Mouse (Mus musculus) left cerebral cortex, postnatal 4 days (tissue): ENCODE results near the gene Lrrc10. TPM values are rescaled to one million over a fixed set of nuclear protein-coding genes. Genes with fewer than 3 reads are reported as not detected.
"Not testable (repeated sequence)": the region's sequence is repeated elsewhere in the genome, so short reads cannot be mapped to it uniquely, and the experiment has no call there.

Experiments used
- DNase-seq: peaks from one replicate; pipeline ENCODE4 v3.0.0-alpha.2; 2022
- intact Hi-C: fragments of 180-260 bp; cut with DNase I; formaldehyde crosslinking; loops from one replicate; pipeline ENCODE4 v1.15.1; 2025
- total RNA-seq, 2 experiments: library from RNA; stranded (reverse); gene quantifications; 2 replicates each; pipeline ENCODE4 v1.2.3; 2021

The Lrrc10 gene
- total RNA-seq: not detected

GRCm38 (mm10) chr10:117045175-117046056 is at the start of gene Lrrc10:
Gene Lrrc10, plus strand, starts transcription at chr10:117045341.
- DNase-seq: peak; percentile 32
- intact Hi-C loops: loop anchor here (10.0 kb wide), 1 partner anchor 101 kb away; no protein-coding TSS in a partner anchor

GRCm38 (mm10) chr10:116995584-116996235 is 49.4 kb upstream of the Lrrc10 start:
- intact Hi-C loops: no loop called here
- DNase-seq: no peak

DNA sequence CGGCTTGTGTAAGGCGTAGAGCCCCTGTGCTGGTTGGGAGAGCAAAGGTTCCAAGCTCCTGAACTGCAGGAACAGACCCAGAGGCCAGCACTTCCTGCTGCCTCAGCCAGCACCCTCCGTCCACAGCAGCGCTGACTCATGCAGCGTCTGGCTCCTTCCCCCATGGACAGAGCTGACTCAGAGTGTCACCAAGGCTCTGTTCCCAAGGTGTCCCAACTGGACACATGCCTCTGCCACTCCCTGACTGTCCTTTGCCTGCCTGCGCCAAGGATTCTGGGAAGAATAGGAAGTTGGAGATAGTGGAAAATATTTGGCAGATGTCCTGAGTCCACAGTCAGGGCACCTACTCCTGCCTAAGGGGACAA is 48.9 kb upstream of the Lrrc10 start:
- no peak for DNase-seq
- intact Hi-C loops: no loop called here

DNA sequence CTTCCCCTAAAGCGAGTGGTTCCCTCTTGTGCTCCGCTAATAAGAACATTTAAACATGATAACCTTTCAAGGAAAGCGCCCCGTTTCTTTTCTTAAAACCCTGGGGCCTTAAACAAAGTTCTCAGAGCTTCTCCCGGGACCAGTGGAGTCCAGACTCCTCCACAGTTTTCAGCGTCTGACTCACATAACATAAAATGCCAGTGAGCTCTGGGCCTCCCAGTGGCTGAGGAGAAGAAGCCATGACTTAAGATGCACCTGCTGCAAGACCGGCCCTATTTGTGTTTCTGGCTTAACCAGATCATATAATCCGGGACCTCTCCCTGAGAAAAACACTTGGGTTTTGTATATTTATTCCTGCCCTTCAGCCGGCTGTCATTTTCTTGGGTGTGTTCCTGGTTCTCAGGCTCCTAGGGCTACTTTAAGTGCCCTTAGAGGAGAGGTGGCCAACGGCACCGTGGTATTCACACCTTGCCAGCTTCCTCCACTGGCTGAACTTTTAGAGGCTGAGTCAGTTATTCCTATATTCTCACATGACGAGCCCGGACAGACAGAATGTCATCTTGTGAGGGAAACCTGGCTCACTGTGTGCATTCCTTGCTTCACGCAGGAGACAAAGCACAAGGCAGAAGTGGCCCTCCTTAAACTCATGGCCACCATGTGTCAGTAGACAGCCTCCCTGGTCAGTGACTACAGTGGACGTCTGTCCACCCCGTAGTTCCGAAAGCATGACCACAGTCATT is 46.3 kb upstream of the Lrrc10 start:
- no peak for DNase-seq
- intact Hi-C loops: no loop called here

DNA sequence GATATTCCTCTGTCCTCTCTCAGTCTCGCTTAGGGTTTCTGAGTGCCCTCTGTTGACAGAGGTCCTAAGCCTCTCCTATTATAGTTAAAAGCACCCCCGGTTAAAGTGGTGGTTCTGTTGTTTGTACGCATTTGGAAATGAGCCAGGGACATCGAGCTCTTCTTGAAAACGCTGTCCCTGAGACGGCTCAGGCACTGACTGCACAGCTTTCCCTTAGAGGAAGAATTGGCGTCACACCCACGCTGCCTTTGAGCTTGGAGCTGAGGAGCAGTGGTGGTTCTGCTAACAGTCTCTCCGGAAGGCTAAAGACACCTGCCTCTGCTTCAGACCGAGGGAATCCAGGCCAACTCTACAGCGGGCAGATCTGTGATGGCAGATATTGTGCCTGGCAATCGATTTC is 44.2 kb upstream of the Lrrc10 start:
- intact Hi-C loops: no loop called here
- DNase-seq: no peak

DNA sequence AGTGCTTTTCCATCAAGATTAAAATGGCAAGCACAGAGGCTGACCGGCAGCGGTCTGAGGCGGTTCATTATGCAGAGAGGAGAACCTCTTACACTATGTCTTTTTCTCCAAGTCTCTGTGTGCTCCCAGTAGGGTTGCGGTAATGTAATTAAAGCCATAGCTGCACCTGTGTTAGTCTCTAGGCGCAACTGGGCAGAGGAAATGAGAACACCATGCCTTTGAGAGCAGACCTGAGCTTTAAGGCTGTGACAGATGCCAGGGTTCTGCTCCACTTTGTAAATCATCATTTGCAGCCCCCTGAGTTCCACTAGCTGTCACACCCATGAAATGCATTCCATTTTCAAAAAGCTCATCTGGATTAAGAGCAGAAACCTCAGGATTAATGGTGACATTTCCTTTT is 40.4 kb upstream of the Lrrc10 start:
- intact Hi-C loops: no loop called here
- no peak for DNase-seq

- intact Hi-C loops: no loop called here
- DNase-seq: no peak
Observed at GRCm38 (mm10) chr10:117005707-117006464, 39.3 kb upstream of the Lrrc10 start.

DNA sequence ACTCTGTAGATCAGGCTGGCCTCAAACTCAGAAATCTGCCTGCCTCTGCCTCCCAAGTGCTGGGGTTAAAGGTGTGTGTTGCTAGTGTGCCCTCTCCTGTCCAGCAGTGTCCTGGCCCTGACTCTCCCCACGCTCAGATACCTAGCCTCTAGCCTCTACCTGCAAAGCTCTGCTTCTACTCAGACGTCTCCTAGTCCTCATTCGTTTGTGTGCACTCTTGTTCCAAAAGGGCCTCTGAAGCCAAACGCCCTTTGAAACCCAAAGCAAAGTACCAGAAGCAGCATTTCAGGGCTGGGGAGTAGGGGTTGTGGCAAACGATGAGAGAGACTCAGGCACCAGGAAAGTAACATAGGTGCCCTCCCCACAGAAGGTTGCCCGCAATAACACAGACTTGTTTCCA is 35.5 kb upstream of the Lrrc10 start:
- no peak for DNase-seq
- intact Hi-C loops: no loop called here

DNA sequence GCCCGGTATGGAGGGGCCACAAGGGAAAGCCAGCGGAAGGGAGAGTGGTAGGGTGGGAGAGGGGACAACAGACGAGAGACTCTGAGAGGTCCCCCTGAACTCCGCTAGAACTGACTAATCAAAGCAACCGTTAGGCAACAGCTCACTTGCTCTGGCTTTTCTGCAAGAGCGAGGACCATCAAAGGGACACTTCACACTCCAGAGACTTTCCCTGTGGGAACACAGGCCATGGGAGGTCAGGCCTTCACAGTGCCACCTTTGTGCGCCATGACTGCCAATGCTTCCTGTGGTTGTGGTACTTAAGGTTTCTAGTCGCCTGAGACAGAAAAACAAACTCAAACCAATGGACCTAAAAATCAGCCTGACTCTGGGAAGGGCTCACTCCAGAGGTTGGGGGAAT is 34.1 kb upstream of the Lrrc10 start:
- intact Hi-C loops: no loop called here
- no peak for DNase-seq

- intact Hi-C loops: no loop called here
- DNase-seq: no peak
Observed at GRCm38 (mm10) chr10:117013689-117014390, 31.3 kb upstream of the Lrrc10 start.

GRCm38 (mm10) chr10:117014565-117014964 is 30.6 kb upstream of the Lrrc10 start:
- intact Hi-C loops: no loop called here

GRCm38 (mm10) chr10:117018281-117018840 is 26.8 kb upstream of the Lrrc10 start:
- DNase-seq: peak; percentile 38
- intact Hi-C loops: no loop called here

More at GRCm38 (mm10) chr10:117014565-117014964, 30.6 kb upstream of the Lrrc10 start:
- no peak for DNase-seq

DNA sequence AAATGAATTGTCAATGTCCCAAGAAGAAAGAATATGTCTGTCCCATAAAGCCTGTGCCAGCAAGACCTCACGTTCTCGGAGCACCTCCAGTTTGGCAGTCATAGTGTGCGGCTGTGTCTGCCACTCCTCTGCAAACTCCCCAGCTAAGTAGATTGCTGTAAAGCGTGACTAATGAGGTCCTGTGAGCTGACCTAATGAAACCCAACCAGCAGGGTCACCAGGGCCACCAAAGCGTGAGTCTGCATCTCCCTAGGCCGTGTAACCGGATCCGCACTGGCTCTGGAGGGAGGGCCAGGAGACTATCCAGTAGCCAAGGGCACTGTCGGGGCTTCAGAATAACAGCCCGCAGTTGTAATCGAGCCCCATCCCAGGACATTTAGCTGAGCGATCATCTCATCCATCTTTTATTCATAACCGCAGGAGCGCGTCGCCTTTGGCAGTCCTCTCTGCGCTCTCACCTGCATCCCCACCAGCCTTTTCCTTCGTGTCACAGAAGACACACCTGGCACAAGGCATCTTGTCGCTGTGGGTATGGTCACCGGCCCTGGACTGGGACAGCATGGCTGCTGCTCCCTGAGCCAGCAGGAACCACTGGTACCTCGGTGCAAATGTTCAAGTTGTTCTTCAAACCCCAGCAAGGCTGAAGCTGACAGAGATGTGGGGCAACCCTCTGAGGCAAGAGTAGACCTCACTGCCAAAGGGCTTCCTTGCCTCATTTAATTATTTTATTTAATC is 24.0 kb upstream of the Lrrc10 start:
- intact Hi-C loops: no loop called here
- DNase-seq: no peak

DNA sequence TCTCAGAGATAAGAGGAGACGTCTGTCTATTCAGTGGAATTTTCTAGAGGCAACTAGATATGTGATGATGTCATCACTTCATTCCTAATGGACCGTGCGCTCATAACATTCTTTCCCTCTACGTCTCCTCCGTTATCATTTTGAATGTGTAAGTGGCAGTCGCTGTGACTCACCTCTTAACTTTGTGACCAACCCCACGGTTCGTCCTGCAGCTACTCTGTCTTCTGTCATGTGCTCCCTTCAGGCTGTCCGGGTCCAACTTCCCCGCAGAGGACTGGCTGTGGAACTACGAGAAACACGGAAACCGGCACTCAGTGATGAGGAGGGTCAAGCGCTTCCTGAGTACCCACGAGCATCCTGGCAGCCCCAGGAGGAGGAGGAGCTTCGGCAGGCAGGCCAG is 21.4 kb upstream of the Lrrc10 start:
- intact Hi-C loops: no loop called here
- no peak for DNase-seq

DNA sequence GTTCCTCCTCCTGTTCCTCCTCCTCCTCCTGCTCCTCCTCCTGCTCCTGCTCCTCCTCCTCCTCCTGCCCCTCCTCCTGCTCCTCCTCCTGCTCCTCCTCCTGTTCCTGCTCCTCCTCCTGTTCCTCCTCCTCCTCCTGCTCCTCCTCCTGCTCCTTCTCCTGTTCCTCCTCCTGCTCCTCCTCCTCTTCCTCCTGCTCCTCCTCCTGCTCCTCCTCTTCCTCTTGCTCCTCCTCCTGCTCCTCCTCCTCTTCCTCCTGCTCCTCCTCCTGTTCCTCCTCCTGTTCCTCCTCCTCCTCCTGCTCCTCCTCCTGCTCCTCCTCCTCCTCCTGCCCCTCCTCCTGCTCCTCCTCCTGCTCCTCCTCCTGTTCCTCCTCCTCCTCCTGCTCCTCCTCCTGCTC is 19.4 kb upstream of the Lrrc10 start:
- intact Hi-C loops, DNase-seq: not testable (repeated sequence)

GRCm38 (mm10) chr10:117026176-117026575 is 19.0 kb upstream of the Lrrc10 start:
- intact Hi-C loops: no loop called here
- DNase-seq: no peak

DNA sequence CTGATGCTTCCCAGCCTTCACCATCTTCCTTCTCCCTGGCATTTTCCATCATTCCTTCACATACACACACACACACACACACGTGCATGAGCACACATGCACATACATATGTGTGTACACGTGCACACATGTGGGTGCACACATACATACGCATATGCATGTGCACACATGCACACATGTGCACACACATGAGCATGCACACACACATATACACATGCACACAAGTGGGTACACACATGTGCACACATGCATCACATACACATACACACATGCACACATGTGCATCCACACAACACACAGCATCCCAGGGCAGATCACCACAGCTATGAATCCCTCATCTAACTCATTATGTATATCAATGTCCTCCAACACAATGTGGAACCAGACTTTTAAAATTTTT is 14.0 kb upstream of the Lrrc10 start:
- DNase-seq: no peak
- intact Hi-C loops: loop anchor here (10.0 kb wide), 1 partner anchor 826 kb away; no protein-coding TSS in a partner anchor

DNA sequence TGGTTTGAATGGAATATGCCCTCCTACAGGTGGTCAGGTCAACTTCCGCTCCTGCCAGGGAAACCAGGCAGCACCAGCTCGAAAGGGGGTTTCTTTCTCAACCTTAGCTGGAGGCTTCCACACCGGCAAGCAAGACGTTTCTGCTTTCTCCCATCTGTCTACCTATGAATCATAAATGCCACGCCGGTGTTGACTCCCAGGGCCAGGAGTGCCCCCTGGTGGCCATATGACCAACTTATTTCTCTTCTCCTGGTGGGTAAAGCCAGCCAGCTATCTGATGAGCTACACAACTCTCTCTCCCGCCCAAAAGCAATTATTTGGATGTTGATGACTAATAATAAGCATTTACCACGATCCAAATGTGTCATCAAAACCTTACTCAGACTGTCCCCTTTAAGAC is 11.4 kb upstream of the Lrrc10 start:
- peak; percentile 86 for DNase-seq
- intact Hi-C loops: loop anchor here (10.0 kb wide), 1 partner anchor 829 kb away; no protein-coding TSS in a partner anchor

DNA sequence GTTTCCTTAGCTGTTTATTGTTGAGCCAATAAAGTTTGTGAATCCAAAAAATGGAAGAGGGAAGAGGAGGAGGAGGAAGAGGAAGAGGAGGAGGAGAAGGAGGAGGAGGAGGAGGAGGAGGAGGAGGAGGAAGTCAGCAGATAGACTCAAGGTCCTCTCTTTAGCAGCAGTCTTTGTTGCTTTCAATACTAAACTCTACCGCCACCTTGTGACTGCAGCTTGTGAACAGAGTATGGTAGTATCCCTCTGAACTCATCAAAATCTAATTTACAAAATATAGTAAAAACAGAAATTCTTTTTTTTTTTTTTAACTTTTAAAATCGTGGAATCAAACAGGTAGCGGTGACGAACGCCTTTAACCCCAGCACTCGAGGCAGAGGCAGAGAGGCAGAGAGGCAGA is 4.8 kb upstream of the Lrrc10 start:
- DNase-seq: no peak
- intact Hi-C loops: loop anchor here (10.0 kb wide), 1 partner anchor 96 kb away; no protein-coding TSS in a partner anchor
